Mouse (Mus musculus): ENCODE measurements around the gene Tnfsf9.

Tnfsf9 gene

DNA sequence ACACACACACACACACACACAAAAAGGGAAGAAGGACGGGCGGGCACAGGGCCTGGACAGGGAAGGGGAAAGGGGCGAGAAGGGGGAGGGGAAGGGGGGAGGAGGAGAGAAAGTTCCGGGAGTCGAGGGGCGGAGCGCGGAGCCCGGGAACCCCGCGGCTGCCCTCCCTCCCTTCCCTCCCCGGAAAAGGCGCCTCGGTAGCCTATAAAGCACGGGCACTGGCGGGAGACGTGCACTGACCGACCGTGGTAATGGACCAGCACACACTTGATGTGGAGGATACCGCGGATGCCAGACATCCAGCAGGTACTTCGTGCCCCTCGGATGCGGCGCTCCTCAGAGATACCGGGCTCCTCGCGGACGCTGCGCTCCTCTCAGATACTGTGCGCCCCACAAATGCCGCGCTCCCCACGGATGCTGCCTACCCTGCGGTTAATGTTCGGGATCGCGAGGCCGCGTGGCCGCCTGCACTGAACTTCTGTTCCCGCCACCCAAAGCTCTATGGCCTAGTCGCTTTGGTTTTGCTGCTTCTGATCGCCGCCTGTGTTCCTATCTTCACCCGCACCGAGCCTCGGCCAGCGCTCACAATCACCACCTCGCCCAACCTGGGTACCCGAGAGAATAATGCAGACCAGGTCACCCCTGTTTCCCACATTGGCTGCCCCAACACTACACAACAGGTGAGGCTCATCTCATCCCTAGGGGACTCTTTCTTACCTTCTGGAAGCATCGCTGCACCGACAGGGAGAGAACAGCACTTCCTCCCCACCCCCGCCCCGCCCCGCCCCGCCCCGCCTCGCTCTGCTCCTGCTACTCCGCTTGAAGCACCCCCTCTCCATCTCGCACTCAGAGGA lies at the start of gene Tnfsf9:
TSS of gene Tnfsf9 (plus strand) at position 145 of the 854 bp plus-strand sequence.
- peak; percentile 6 to 15 for DNase-seq (ENCODE audit: low read depth in 2 of 2, low spot score in 2 of 2)

DNA sequence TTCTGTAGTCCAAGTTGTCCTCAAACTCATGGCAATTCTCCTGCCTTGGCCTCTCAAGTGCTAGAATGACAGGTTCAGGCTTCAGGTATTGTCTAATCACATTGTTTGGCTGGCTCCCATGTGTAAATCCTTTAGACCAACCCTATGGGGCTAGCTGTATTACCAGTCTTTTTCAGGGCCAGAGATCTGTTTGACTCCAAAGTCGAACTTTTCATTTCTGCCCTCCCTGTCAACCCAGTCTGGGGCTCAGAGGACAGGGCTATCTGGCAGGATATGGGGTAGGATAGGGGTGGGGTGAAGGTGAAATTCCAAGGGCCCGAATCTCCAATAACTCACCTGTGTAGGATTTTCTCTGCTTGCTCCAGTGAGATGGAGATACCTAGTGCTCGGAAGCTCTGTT lies 48.9 kb upstream of the Tnfsf9 start:
- DNase-seq (ENCODE audit: low read depth in 2 of 2, low spot score in 2 of 2) = no peak

DNA sequence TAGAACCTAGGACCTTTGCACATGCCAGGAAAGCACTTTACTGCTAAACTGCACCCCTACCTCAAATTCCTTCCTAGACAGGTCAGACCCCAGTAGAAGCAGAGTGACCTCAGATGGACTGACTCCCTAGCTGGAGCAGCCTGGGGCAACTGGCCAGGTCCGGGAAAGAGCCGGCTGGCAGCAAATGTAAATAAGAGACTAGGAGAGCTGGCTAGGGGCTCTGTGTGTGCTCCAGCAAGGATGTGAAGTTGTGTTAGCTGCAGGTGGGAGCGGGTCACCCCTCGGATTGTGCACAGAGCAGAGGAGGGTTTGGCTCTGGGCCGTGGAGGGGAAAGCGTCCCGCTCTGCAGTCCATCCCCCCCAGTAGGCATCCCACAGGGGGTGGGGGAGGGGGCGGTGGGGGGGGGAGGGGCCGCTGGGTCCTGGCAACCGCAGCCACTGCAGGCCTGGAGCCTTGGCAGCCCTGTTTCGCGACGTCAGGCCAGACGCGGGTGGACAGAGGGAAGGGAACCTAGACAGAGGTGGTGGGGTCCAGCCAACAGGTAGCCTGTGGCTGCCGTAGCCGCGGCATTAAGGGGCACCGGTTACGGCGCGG lies 46.1 kb upstream of the Tnfsf9 start, which contains the start of gene Crb3:
TSS of gene Crb3 (plus strand) at position 215 of the 595 bp plus-strand sequence.
- no peak for DNase-seq (ENCODE audit: low read depth in 2 of 2, low spot score in 2 of 2)

DNA sequence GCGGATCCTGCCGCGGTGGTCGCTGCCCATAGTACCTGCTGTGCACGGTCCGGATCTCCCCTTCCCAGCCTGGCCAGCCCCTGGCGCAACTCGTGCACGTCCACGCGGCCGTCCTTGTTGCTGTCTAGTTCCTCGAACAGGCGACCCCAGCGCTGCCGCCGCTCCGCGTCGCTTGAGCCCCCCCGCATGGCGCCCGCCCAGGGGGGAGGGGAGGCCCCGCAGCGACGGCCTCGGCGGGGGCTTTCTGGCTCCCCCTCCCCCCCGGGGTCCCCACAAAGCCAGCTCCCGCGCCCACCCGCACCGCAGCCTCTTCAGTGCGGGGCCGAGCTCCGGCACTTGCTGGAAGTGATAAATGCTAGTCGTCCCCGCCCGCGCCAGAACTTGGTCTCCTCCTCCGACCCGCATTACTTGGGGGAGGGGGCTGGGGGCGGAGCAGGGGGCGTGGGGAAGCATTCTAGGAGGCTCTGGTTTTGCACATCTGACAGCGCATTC lies 45.6 kb upstream of the Tnfsf9 start, which contains the start of gene Slc25a23:
TSS of gene Slc25a23 (minus strand) at position 378 of the 492 bp plus-strand sequence.
- peak; percentile 32 to 41 for DNase-seq (ENCODE audit: low read depth in 2 of 2, low spot score in 2 of 2)

DNA sequence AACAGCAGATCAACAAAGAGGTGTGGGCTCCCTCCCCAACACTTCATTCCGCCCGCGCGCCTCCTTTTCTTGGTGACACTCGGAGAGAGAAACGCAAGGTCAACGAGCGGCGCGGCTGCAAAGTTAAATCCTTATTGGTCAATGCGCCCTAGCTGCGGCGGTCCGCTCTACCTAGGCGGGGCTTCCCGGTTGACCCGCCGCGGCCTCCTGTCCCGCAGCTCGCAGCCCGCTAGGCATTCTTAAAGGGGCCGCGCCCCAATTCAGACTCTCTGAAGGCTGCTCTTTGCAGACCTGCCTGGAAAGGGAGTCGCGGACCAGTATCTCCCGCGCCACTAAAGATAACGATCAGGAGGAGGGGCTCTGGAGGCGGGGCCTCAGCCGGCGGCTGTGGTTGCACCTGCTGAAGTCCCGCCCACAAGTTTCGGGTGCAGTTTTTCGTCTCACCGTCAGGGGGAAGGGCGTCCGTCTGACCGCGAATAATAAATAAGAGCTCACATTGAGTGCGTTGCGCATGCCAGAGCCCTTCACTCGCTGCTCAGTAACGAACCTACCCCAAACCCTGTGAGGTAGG lies 44.8 kb upstream of the Tnfsf9 start:
- peak; percentile 96 to 99 for DNase-seq (ENCODE audit: low read depth in 2 of 2, low spot score in 2 of 2)

DNA sequence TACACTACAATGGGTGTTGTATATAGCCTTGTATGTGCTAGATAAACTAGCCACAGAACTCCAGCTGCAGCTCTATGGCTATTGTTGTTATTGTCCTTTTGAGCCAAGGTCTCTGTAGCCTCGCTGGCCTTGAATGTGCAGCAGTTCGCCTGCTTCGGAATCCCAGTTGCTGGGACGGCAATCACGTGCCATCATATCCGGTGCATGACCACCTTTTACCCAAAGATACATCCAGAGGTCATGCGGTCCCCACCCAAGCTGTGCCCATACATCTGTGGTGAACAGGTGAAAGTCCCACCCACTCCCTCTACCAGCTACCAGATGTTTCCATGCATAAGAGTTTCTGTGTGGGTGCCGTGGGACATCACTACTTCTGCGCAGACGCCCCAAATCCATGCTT lies 44.1 kb upstream of the Tnfsf9 start:
- peak in 1 of 2 experiments; percentile 21 for DNase-seq (ENCODE audit: low read depth in 2 of 2, low spot score in 2 of 2)

DNA sequence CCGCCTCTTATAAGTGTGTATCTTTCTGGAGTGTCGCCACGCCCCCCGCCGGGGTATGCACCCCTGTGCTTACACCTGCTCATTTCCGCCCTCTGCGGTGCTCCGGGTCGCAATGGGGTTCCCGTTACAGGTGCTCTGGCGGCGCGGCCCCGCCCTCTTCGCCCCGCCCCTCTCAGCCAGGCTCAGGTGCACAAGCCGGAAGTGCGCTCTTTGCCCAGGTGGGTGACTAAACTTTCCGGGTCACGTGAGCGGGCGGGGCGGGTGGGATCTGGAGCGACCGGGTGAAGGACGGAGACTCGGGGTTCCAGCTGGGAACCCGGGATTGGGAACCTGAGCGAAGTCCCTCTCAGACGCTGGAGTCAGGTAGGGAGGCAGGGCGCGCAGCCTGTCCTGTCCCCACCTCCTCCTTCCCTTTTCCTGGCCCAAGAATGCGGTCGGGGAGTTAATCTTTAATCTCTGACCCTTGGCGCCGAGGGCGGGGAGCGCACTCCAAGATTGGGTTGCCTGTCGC lies 43.1 kb upstream of the Tnfsf9 start:
- peak in 1 of 2 experiments; percentile 33 for DNase-seq (ENCODE audit: low read depth in 2 of 2, low spot score in 2 of 2)

DNA sequence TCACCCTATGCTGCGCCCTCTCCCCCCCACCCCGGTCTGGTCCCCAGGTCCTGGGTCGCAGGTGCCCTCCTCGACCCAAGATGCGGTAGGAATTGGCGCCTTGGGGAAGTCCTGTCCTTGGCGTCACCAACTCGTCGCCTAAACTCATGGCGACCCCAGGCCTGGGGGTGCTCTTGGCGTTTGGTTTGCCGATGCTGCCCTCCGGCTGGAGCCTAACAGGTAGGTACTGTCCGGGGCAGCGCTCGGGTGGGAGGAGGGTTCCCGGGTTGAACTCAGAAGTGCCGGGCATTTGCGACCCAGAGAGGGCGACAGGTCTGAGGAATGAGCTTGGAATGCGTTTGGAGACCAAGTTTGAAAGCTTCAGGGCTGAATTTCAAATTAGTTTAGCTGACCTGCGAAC lies 42.6 kb upstream of the Tnfsf9 start:
- DNase-seq (ENCODE audit: low read depth in 2 of 2, low spot score in 2 of 2) = no peak

DNA sequence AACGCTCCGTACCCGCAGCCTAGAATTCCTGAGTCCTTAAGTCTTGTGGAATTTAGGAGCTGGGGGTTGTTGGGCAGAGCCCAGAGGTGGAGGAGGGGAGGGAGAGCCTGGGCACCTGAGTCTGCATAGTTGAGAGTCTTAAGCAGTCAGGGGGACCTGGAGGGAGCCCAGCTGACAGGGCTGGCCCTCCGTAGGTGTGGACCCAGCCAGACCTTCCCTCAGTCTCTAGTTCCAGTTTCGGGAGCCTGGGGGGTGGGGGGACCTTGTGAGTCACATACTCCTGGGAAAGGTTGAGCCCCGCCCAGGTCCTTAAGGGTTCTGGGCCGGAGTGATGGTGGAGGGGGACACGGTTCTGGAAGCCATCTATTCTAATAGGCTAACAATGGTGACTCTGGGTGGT lies 42.1 kb upstream of the Tnfsf9 start:
- DNase-seq (ENCODE audit: low read depth in 2 of 2, low spot score in 2 of 2) = no peak

DNA sequence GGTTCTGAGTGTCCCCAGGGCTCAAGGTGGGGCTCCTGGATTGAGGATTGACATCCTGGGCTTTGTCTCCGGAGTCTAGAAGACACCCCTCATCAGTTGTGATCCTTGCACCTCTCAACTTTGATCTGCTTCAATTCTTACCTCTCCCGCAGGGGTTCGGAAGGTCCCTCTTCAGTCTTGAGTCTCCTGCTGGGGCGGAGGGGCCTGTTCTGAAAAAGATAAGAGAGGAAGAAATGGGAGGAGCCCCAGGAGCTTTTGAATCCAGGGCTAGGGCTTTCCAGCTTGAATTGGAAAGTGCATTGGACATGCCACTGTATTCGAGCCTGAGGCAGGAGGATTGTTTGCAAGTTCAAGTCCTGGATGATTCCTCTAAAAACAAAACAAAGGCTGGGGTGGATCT lies 38.2 kb upstream of the Tnfsf9 start:
- DNase-seq (ENCODE audit: low read depth in 2 of 2, low spot score in 2 of 2) = no peak

DNA sequence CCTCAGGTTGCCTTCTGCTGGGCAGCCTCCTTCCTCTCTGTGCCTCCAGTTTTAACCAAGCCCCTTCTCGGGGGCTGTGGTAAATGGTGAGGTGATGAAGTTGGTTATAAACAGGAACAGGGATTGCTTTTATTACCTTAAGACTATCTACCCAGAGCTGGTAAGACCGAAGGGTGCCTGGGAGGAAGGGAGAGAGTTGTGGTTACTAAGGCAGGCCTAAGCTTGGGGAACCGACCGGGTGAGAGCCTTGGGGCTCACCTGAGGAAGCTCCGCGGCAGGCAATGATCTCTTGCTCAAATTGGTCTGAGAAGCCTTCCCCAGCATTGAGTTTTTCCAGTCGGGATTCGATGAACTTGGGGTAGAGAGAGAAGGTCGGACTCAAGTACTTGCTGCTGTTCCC lies 34.9 kb upstream of the Tnfsf9 start:
- no peak for DNase-seq (ENCODE audit: low read depth in 2 of 2, low spot score in 2 of 2)

DNA sequence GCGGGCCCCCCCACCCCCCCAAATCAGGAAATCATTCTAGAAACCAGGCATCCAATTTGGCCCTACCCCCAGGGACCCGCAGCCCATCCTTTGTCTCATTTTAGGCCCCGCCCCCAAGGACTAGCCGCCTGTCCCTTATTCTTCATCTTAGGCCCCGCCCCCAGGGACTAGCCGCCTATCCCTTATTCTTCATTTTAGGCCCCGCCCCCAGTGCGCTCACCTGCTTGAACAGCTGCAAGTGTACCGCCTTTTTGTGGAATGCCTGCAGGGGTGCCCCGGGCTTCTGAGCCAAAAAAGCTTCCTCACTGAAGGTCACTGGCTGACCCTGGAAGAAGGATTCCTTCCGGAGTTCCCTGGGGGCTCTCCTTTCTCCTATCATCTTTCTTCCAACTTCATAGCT lies 34.4 kb upstream of the Tnfsf9 start:
- DNase-seq (ENCODE audit: low read depth in 2 of 2, low spot score in 2 of 2) = no peak

DNA sequence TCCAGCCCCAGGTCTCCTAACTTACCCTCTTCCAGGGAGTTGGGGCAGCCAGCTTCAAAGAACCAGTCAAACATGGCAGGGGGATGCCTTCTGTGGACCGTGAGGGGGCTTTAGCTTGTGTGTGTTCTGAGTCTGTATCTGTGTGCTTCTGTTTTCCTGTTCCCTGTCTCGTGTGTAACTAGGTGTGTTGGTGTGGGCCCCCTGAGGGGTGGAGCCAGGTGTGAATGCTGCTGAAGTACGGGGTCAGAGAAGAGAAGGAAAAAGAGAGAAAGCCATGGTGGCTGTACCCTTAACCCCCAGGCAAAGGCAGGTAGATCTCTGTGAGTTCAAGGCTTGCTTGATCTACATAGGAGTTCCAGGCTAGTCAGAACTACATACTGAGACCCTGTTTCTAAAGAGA lies 28.2 kb upstream of the Tnfsf9 start:
- no peak for DNase-seq (ENCODE audit: low read depth in 2 of 2, low spot score in 2 of 2)

DNA sequence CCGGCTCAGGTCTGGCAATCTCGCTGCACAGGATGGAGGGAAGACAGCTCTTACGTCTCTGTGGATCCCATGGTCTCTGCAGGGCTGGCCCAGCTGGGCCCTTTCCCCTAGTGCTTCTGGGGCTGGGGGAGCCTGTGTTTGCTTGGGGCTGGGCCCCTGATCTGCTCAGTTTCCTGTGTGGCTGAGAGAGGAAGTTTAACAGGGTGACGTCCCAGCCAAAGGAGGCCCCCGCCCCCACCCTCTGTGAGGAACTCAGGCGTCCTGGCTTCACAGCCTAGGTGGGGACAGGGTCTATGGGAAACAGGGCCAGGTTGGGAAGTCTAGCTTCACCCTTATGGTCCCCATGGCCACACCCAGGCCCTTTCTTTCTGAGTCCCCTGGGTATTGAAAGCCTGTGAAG lies 26.8 kb upstream of the Tnfsf9 start, which contains the start of gene Dennd1c:
TSS of gene Dennd1c (minus strand) at position 179 of the 400 bp plus-strand sequence.
- peak; percentile 49 to 65 for DNase-seq (ENCODE audit: low read depth in 2 of 2, low spot score in 2 of 2)

DNA sequence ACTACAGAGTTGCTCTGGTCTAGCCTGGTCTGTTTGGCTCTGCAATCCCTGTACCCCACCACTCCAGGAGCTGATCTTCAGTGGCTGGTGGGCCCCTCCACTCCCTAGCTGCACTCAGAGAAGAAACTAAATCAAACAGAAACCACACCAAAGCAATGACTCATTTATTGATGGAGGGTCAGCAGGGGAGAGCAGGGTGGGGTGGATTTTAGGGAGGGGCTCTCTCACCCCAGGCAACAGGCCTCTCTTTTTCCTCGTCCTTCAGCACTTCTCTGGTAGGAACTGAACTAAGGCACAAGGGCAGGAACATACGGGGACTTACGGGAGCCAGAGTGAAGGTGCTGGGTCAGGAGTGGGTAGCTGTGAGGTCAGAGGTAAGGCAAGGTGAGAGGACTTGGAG lies 25.2 kb upstream of the Tnfsf9 start:
- DNase-seq (ENCODE audit: low read depth in 2 of 2, low spot score in 2 of 2) = no peak

DNA sequence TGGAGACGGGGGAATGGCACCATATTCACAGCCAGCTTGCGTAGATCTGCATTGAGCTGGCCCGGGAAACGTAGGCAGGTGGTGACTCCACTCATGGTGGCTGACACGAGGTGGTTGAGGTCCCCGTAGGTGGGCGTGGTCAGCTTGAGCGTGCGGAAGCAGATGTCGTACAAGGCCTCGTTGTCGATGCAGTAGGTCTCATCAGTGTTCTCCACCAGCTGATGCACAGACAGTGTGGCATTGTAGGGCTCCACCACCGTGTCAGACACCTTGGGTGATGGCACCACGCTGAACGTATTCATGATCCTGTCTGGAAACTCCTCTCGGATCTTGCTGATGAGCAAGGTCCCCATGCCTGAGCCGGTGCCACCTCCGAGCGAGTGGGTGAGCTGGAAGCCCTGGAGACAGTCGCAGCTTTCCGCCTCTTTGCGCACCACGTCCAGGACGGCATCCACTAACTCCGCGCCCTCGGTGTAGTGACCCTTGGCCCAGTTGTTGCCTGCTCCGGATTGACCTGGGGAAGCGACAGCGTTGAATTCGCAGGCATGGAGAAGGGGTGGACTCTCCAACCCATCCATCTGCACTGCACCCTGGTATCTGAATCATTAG lies 23.8 kb upstream of the Tnfsf9 start:
- no peak for DNase-seq (ENCODE audit: low read depth in 2 of 2, low spot score in 2 of 2)

DNA sequence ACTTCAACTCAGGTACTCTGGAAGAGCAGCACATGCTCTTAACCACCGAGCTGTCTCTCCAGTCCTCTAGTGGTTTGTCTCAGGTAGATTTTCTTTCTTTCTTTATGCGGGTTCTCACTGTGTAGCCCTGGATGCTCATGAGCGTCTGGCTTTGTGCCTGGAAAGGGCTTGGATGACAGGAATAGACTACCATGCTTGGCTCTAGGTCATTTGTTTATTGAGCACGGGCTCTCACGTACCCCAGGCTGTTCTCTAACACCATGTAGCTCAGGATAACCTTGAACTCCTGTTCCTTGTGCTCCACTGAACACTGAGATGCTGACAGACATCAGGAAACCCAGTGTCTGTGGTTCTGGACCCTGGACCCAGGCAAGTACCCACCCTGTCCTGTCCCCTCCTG lies 22.6 kb upstream of the Tnfsf9 start:
- no peak for DNase-seq (ENCODE audit: low read depth in 2 of 2, low spot score in 2 of 2)

DNA sequence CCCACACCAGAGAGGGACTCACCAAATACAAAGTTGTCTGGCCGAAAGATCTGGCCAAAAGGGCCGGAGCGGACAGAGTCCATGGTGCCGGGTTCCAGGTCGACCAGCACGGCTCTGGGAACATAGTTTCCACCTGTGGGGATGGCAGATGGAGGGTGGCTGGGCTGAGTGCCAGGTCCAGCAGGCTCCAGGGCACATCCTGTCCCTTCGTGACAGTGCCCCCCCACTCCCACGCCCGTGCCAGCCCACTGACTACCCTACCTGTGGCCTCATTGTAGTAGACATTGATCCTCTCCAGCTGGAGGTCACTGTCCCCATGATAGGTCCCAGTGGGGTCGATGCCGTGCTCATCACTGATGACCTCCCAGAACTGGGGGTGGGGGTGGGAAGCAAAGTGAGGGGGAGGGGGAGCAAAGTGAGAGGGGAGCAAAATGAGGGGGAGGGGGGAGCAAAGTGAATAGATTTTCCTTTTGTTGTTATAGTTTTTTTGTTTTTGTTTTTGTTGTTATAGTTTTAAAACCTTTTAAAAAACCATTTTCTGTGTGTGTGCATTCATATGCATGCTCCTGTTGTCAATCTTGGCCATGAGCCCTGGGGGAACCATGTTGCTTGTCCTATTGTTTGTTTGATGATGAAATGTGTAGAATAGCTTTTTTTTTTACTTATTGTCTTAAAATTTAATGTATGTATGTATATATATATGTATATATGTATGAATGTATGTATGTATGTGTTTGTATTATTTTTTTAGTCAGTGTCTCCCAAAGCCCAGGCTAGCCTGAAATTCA lies 19.0 kb upstream of the Tnfsf9 start:
- DNase-seq (ENCODE audit: low read depth in 2 of 2, low spot score in 2 of 2) = no peak

DNA sequence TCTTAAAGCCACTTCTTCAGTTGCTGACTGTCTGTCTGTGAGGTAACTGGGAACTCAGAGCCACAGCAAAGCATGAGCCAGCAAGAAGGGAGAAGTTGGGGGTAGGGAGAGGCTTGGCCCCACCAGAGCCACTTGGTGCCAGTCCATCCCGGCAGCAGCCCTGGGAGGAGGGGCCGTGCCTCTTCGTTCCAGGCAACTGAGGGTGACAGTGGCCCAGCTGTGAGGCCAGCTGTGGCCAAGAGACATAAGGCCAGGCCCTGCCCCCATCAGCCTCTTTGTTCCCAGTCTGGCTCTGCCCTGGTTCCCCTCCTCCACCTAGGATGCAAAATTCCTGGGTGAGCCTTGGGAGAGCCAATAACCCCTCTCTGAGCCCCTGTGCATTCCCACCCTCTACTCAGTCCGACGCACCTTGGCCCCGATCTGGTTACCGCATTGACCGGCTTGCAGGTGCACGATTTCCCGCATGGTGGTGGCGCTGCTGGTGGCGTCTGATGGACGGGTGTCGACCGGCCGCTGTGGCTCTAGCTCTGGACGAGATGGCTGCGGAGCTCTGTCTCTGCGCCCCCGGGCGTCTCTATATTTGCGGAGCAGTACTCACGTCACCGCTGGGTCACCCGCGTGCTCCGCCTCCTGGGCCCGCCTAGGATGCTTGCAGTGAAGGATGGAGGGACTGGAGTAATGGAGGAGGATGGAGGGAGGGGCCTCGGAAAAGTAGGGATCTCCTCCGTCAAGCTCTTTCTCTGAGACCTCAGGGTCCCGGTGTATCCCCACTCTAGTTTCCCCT lies 17.9 kb upstream of the Tnfsf9 start, which contains the start of gene Tubb4a:
TSS of gene Tubb4a (minus strand) at position 734 of the 784 bp plus-strand sequence.
- DNase-seq (ENCODE audit: low read depth in 2 of 2, low spot score in 2 of 2) = no peak

DNA sequence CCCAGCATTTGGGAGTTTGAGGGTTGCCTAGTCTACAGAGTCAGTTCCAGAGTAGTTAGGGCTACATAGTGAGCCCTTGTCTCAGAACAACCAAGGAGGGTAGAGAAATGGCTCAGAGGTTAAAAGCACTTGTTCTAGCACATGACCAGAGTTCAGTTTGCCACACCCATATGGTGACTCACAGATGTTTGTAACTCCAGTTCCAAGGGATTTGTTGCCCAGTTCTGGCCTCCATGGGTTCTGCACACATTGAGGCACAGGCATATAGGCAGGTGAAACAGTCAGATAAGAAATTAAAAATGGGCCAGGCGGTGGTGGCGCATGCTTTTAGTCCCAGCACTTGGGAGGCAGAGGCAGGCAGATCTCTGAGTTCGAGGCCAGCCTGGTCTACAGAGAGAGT lies 10.9 kb upstream of the Tnfsf9 start:
- DNase-seq (ENCODE audit: low read depth in 2 of 2, low spot score in 2 of 2) = no peak

Measured in CD8-positive naive resting alpha-beta T cell, adult 2 months (primary cell).